9 mouse cellular contexts compared by ENCODE assay signal in genomic region chr1:51615523-51615922, GRCm38 (mm10).
A peak's percentile ranks its signal among the peaks of the same experiment; 100 is the strongest.
DNase-seq lines count a peak whose midpoint lies in the region; ATAC-seq and TF ChIP-seq lines count a peak whose summit lies in the region.
"Had no signal": no experiment of that assay in that cellular context is flagged by ENCODE, and none has a peak within 500 bp of the region (broad histone marks: within the 10 kb centered on the region; RNA-seq: fewer than 3 reads in every experiment).

No protein-coding gene starts in this region.

- H3K36me3 ChIP-seq in embryonic facial prominence, embryonic 10.5 days (replicated peaks): no peaks in the 10 kb centered on the region
- H3K36me3 ChIP-seq in intestine, postnatal 0 days (ENCODE audit: control insufficient read depth, insufficient read depth): no peaks in the 10 kb centered on the region

- peak; percentile 81 for TF ChIP-seq CTCF in intestine, postnatal 0 days (IDR thresholded peaks at IDR 0.05; ENCODE audit: low read depth)
- TF ChIP-seq CTCF in lung, adult 2 months (IDR thresholded peaks at IDR 0.05; ENCODE audit: insufficient read depth, low read length): peak; percentile 60

- peak; percentile 8 to 36 for DNase-seq in urinary bladder, adult 18-20 months (ENCODE audit: low spot score in 2 of 2)
- DNase-seq in urinary bladder, postnatal 10 days (ENCODE audit: low spot score): no peak
- DNase-seq in adrenal gland, postnatal 14 days: peak; percentile 55
- DNase-seq in embryonic facial prominence, embryonic 10.5 days (ENCODE audit: low spot score): peak; percentile 63
- DNase-seq in lung, adult 2 months: peak; percentile 42
- DNase-seq in ovary, postnatal 36 days (ENCODE audit: low spot score): peak; percentile 36

- no peaks in the 10 kb centered on the region for H3K9me3 ChIP-seq in embryonic facial prominence, embryonic 10.5 days
- no peaks in the 10 kb centered on the region for H3K9me3 ChIP-seq in intestine, postnatal 0 days (ENCODE audit: control insufficient read depth)
- H3K9me3 ChIP-seq: megakaryocyte, embryonic 14.5 days had no signal

- 0 out of 2 replicates have a peak, but pooled peaks cover 7% of the 10 kb centered on the region for H3K4me1 ChIP-seq in embryonic facial prominence, embryonic 10.5 days
- H3K4me1 ChIP-seq in intestine, postnatal 0 days (replicated peaks; ENCODE audit: control insufficient read depth, insufficient read depth, low read length): no peaks in the 10 kb centered on the region
- H3K4me1 ChIP-seq in lung, adult 2 months (ENCODE audit: control insufficient read depth, insufficient read depth, low read length): no peaks in the 10 kb centered on the region
- H3K4me1 ChIP-seq: megakaryocyte, embryonic 14.5 days had no signal

- TF ChIP-seq POLR2A in lung, adult 2 months (IDR thresholded peaks at IDR 0.05; ENCODE audit: borderline replicate concordance, extremely low read depth, low read depth, low read length): no peak

- H3K27me3 ChIP-seq in embryonic facial prominence, embryonic 10.5 days (replicated peaks; ENCODE audit: low read depth, poor library complexity, severe bottlenecking): no peaks in the 10 kb centered on the region; the same call in 1 of the 2 replicates
- H3K27me3 ChIP-seq in intestine, postnatal 0 days (replicated peaks; ENCODE audit: control insufficient read depth, insufficient read depth, low read length): no peaks in the 10 kb centered on the region

- no peak overlapping the region for H3K4me3 ChIP-seq in embryonic facial prominence, embryonic 10.5 days
- no peak overlapping the region for H3K4me3 ChIP-seq in intestine, postnatal 0 days (ENCODE audit: low read depth, low read length)
- H3K4me3 ChIP-seq in lung, adult 2 months (replicated peaks; ENCODE audit: extremely low read depth, low read depth, low read length): no peak overlapping the region
- H3K4me3 ChIP-seq: megakaryocyte, embryonic 14.5 days had no signal

- no peak for ATAC-seq in intestine, postnatal 0 days
- ATAC-seq in activated CD4-positive, CD25-positive, alpha-beta regulatory T cell, adult 4 months: no peak

- H3K4me2 ChIP-seq in intestine, postnatal 0 days (replicated peaks; ENCODE audit: low read depth): no peak overlapping the region

- H3K9ac ChIP-seq in intestine, postnatal 0 days (ENCODE audit: low read depth, low read length): no peak overlapping the region

- no peak overlapping the region for H3K27ac ChIP-seq in embryonic facial prominence, embryonic 10.5 days (replicated peaks)
- no peak overlapping the region for H3K27ac ChIP-seq in intestine, postnatal 0 days (ENCODE audit: low read depth, low read length)

- 25% methylated on average over 6 of the region's 6 CpGs for WGBS in embryonic facial prominence, embryonic 10.5 days
- 23% methylated on average over 6 of the region's 6 CpGs for WGBS in intestine, postnatal 0 days
- WGBS in lung, adult 2 months: 28% methylated on average over 6 of the region's 6 CpGs
